Mouse (Mus musculus) forebrain, embryonic 11.5 days (tissue): ENCODE measurements at regions not wholly inside any gene's neighbourhood (a gene's known extent, or its start where the extent isn't known, plus 50 kb on each side); places are given as distances from the start of the nearest gene placed in this dataset.

Experiments
- ATAC-seq: fragments of 200-750 bp; cut with Nextera tagmentation; replicated peaks from 2 replicates; pipeline ENCODE4 v1.8.0; 2017; ENCODE audit warnings: moderate TSS enrichment; ENCODE audit not compliant: low FRiP score
- DNase-seq: peaks from one replicate; pipeline ENCODE4 v3.0.0-alpha.2; 2017; ENCODE audit warnings: low spot score
- H3K27ac ChIP-seq: fragments of 300-500 bp; sonication (generic); 2 replicates; pipeline ENCODE4 v1.5.1; 2014; ENCODE audit warnings: low read depth, low read length
- H3K27me3 ChIP-seq: fragments of 300-500 bp; sonication (generic); 2 replicates; pipeline ENCODE4 v1.6.1; 2014; ENCODE audit warnings: mild to moderate bottlenecking, low read length, mixed read lengths; ENCODE audit not compliant: control insufficient read depth, insufficient read depth
- H3K36me3 ChIP-seq: fragments of 300-500 bp; sonication (generic); 2 replicates; pipeline ENCODE4 v1.6.1; 2014; ENCODE audit warnings: mild to moderate bottlenecking, low read length, moderate library complexity, mixed read lengths; ENCODE audit not compliant: control insufficient read depth, insufficient read depth
- H3K4me1 ChIP-seq: fragments of 300-500 bp; sonication (generic); replicated peaks from 2 replicates; pipeline ENCODE4 v1.6.1; 2014; ENCODE audit warnings: low read length, mixed read lengths; ENCODE audit not compliant: control insufficient read depth, insufficient read depth
- H3K4me2 ChIP-seq: fragments of 300-500 bp; sonication (generic); 2 replicates; pipeline ENCODE4 v1.6.1; 2014; ENCODE audit warnings: low read depth, mild to moderate bottlenecking, low read length, moderate library complexity, mixed read lengths; ENCODE audit not compliant: severe bottlenecking
- H3K4me3 ChIP-seq: fragments of 300-500 bp; sonication (generic); 2 replicates; pipeline ENCODE4 v1.5.1; 2014; ENCODE audit warnings: low read depth, low read length
- H3K9ac ChIP-seq: fragments of 300-500 bp; sonication (generic); 2 replicates; pipeline ENCODE4 v1.6.1; 2014; ENCODE audit warnings: low read length
- H3K9me3 ChIP-seq: fragments of 300-500 bp; sonication (generic); 2 replicates; pipeline ENCODE4 v1.6.1; 2016; ENCODE audit warnings: low read length, mixed read lengths; ENCODE audit not compliant: control insufficient read depth
- WGBS: fragments of 180-500 bp; shearing (Covaris S2); extraction: QIAGEN DNeasy Blood & Tissue Kit; methylation state at CpG from one replicate; pipeline ENCODE4 v1.1.7; 2014; 5-methylcytosine and 5-hydroxymethylcytosine counted together

DNA sequence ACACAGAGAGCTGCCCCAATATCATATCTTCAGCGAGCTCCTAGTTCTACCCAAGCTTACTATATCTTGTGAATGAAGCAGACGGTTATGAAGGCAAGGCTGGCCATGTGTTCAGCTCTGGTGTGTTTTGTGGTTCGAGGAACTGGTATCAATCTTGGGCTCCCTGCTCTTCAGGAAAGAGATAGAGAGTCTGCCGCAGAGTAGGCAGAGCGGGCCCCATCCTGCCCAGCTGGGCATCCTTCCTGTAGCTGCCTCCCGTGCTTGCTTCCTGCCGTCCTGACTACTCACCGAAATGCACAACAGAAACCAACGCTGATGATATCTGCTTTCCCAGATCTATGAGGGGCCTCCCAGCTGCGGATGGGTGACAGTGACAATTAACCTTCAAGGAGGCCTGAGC lies 60.3 kb downstream of the Snrpe start:
- ATAC-seq (no peak), DNase-seq (no peak)
- Histone ChIP-seq H3K9me3 (no peaks in the 10 kb centered on the region), H3K4me1 (no peaks in the 10 kb centered on the region), H3K27me3 (no peaks in the 10 kb centered on the region), H3K4me2 (no peak overlapping the region), H3K4me3 (no peak overlapping the region), H3K9ac (no peak overlapping the region), H3K27ac (no peak overlapping the region), H3K36me3 (no peaks in the 10 kb centered on the region)
- 87% methylated on average over 10 of the region's 10 CpGs for WGBS

DNA sequence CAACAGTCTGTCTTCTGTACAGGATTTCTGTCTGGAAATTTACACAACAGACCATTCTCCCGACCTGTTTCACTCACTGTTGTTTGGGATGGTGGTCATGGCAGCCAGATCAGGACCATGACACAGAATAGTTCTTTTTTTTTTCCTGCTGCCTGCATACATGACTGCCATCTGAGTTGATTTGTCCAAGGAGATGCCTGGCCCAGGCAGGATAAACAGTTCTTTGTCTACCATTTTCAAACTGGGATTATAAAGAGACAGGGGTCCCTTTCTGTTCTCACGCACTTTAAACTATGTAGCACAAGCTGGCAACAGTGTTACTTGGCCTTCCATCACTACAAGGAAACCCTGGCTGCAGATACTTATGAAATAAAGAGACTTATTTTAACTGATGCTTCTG lies 61.1 kb downstream of the Snrpe start:
- Histone ChIP-seq H3K27me3 (no peaks in the 10 kb centered on the region), H3K36me3 (no peaks in the 10 kb centered on the region), H3K9ac (no peak overlapping the region), H3K4me2 (no peak overlapping the region), H3K4me3 (no peak overlapping the region), H3K27ac (no peak overlapping the region), H3K4me1 (no peaks in the 10 kb centered on the region), H3K9me3 (no peaks in the 10 kb centered on the region)
- ATAC-seq (no peak), DNase-seq (no peak)
- 45% methylated on average over 2 of the region's 2 CpGs for WGBS

DNA sequence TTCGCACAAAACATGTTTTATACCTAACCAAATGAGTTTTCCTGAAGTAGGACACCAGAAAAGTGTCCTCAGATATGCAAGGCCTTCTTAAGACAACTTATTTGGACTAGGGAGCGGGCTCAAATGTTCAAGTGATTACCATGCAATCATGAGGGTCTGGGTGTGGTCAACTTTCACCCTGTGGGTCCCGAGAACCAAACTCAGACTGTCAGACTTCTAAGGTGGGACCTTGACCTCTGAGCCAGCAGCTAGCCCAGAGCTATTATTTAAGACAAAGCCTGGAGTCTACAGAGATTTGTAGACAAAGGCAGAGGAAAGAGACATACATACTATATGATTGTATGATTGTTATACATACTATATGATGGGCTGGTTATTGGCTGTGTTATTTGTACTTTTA lies 62.5 kb downstream of the Snrpe start:
- no peak for DNase-seq
- 80% methylated on average over 3 of the region's 3 CpGs for WGBS
- no peak overlapping the region for H3K4me3 ChIP-seq
- H3K27me3 ChIP-seq, result no peaks in the 10 kb centered on the region
- H3K27ac ChIP-seq, result no peak overlapping the region
- H3K9ac ChIP-seq, result no peak overlapping the region
- H3K4me2 ChIP-seq, result no peak overlapping the region
- H3K36me3 ChIP-seq, result no peaks in the 10 kb centered on the region
- H3K9me3 ChIP-seq, result no peaks in the 10 kb centered on the region
- H3K4me1 ChIP-seq, result no peaks in the 10 kb centered on the region
- no peak for ATAC-seq

DNA sequence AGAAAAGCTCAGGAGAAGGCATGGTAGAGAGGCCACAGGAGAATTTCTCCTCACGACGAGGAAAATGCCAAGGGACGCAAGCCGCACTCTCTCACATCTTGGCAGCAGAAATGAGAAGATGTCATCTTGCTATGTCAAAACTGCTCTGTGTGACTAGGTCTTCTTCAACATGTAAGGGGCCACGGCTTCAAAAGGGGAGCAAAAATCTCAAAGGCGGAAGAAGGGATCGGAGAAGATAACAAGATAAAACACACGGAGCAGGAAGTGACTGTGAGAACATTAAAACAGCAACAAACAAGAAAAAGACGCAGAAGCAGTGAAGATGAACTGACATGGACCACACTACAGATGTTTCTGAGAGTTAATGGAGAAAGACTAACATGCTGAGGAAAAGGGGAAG lies 65.1 kb downstream of the Snrpe start:
- H3K36me3 ChIP-seq, result no peaks in the 10 kb centered on the region
- 93% methylated on average over 9 of the region's 9 CpGs for WGBS
- ATAC-seq, result no peak

DNA sequence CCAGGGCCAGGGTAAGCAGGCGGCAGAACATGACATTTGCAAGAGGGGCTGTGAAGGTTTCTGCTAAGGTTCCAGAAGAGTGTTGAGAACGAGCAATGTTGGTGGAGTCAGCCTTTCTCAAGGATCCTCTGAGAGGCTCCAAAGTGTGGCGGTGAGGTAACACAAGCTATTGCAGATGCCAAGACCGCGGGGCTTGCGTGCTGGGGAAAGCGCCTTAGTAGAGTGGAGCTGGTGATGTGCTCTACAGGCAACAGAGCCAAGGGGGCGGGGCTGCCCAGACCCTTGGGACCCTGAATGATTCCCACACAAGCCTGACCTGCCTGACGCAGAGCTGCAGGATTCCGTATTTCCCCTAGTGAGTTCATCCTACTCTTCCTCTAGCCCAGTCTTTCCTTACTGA lies 66.3 kb downstream of the Snrpe start:
- Histone ChIP-seq H3K4me3 (no peak overlapping the region), H3K36me3 (no peaks in the 10 kb centered on the region), H3K27ac (no peak overlapping the region), H3K9me3 (no peaks in the 10 kb centered on the region), H3K27me3 (no peaks in the 10 kb centered on the region), H3K9ac (no peak overlapping the region), H3K4me1 (no peaks in the 10 kb centered on the region), H3K4me2 (no peak overlapping the region)
- DNase-seq, result no peak
- WGBS, result 88% methylated on average over 10 of the region's 10 CpGs
- ATAC-seq, result no peak

More for the DNA sequence above, 65.1 kb downstream of the Snrpe start:
- Histone ChIP-seq H3K9me3 (no peaks in the 10 kb centered on the region), H3K4me3 (no peak overlapping the region), H3K4me2 (no peak overlapping the region), H3K9ac (no peak overlapping the region), H3K27me3 (no peaks in the 10 kb centered on the region), H3K27ac (no peak overlapping the region), H3K4me1 (no peaks in the 10 kb centered on the region)
- DNase-seq, result no peak

DNA sequence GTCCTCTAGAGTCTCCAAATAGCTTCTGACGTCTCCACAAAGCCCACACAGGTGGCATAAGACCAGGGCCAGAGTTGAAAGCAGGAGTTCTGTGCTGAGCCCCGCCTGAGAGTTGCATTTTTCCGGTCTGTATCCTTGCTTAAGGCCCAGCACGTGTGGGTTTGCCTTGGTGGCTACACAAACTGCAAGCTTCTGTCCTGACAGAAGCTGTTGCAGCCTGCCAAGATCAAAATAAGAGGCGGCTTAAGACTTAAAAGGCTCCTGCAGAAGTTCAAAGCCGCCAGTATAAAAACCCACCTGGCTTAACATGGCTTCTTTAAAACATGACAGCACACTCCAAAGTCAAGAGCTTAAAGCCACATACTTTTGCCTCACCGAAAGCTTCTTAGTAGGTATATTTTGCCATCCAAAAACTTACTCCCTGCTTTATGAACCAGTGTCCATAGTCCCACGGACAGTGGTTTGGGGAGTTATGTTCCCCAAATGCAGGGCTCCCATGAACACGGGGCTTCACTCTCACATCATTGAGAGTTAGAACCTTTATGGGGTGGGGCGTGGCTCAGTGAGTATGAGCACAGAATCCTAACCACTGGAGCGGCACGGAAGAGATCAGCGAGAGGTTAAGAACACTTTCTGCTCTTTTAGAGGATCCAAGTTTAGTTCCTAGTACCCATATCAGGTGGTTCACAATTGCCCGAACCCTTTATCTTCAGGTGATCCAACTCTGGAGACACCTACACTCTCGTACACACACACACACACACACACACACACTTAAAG lies 67.9 kb downstream of the Snrpe start:
- DNase-seq (no peak), ATAC-seq (no peak)
- Histone ChIP-seq H3K4me1 (no peaks in the 10 kb centered on the region), H3K9ac (no peak overlapping the region), H3K9me3 (no peaks in the 10 kb centered on the region), H3K36me3 (no peaks in the 10 kb centered on the region), H3K27ac (no peak overlapping the region), H3K27me3 (no peaks in the 10 kb centered on the region), H3K4me2 (no peak overlapping the region), H3K4me3 (no peak overlapping the region)
- 79% methylated on average over 15 of the region's 15 CpGs for WGBS

DNA sequence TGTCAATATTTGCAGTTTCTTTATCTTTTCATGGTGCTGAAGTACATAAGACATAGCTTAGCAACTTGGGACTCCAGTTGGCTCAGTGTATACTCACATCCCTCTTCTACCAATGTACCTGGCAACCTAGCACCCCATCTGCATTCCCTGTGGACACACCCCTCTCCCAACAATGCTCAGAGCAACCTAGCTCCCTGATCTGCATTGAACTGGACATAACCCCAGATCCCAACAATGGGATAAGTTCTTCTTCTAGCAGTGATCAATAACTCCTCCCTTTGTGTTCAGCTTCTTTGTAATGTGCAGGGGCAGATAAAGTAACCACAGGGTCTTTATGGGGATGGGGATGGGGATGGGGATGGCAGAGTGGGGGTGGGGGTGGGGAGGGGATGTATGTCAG lies 79.4 kb downstream of the Snrpe start:
- Histone ChIP-seq H3K9ac (no peak overlapping the region), H3K4me2 (no peak overlapping the region), H3K9me3 (no peaks in the 10 kb centered on the region), H3K36me3 (no peaks in the 10 kb centered on the region), H3K4me1 (no peaks in the 10 kb centered on the region), H3K27me3 (no peaks in the 10 kb centered on the region), H3K27ac (no peak overlapping the region), H3K4me3 (no peak overlapping the region)
- no peak for ATAC-seq
- no peak for DNase-seq

DNA sequence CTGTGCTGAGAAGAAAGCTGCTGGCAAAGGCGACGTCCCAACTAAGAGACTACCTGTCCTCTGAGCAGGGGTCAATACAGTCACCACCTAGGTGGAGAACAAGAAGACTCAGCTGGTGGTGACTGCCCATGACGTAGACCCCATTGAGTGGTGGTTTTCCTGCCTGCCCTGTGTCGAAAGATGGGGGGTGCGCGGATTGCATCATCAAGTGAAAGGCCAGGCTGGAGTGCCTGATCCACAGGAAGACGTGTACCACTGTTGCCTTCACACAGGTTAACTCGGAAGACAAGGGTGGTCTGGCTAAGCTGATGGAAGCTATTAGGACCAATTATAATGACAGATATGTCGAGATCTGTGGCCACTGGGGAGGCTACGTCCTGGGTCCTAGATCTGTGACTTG lies 80.3 kb downstream of the Snrpe start:
- Histone ChIP-seq H3K9me3 (no peaks in the 10 kb centered on the region), H3K27ac (no peak overlapping the region), H3K9ac (no peak overlapping the region), H3K4me2 (no peak overlapping the region), H3K4me1 (no peaks in the 10 kb centered on the region), H3K4me3 (no peak overlapping the region), H3K36me3 (no peaks in the 10 kb centered on the region), H3K27me3 (no peaks in the 10 kb centered on the region)
- ATAC-seq, result no peak
- 91% methylated on average over 10 of the region's 10 CpGs for WGBS
- no peak for DNase-seq

DNA sequence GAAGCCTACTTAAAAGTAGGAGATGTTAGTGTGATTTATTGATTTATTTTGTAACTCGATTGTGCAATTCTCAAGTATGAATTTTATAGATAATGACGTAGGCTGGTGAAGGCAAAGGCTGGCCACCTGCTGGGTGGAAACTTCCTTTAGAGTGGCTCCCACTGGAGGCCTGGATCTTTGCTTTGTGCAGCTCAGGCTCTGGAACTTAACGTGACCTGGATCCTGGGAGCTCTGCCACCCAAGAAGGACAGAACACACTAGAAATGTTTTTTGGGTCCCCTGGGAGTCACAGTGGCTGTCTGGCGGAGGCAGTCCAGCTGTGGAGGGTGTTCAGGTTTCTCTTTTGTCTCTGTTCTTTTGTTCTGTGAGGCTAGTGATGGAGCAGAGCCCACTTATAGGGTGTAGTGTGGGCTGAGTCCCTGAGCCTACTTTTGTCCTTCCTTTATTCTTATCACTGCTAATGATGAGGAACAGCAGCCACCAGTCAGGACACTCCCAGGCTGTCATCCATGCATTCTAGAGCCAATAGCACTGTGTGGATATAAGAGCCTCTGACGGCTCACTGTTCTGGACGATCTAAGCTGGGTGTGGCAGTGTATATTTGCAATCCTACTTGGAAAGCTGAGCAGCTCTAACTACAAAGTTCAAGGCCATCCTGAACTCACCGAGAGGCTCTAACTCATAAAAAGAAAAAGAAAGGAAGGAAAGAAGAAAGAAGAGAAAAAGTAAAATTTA lies 82.3 kb downstream of the Snrpe start:
- 66% methylated on average over 7 of the region's 7 CpGs for WGBS
- no peaks in the 10 kb centered on the region for H3K9me3 ChIP-seq
- no peak overlapping the region for H3K27ac ChIP-seq
- ATAC-seq, result no peak
- H3K36me3 ChIP-seq, result no peaks in the 10 kb centered on the region
- H3K4me1 ChIP-seq, result no peaks in the 10 kb centered on the region
- no peaks in the 10 kb centered on the region for H3K27me3 ChIP-seq
- DNase-seq, result no peak
- H3K9ac ChIP-seq, result no peak overlapping the region
- H3K4me3 ChIP-seq, result no peak overlapping the region
- H3K4me2 ChIP-seq, result no peak overlapping the region
